Mouse (Mus musculus): ENCODE results near the gene Bloc1s3.

Gene Bloc1s3

DNA sequence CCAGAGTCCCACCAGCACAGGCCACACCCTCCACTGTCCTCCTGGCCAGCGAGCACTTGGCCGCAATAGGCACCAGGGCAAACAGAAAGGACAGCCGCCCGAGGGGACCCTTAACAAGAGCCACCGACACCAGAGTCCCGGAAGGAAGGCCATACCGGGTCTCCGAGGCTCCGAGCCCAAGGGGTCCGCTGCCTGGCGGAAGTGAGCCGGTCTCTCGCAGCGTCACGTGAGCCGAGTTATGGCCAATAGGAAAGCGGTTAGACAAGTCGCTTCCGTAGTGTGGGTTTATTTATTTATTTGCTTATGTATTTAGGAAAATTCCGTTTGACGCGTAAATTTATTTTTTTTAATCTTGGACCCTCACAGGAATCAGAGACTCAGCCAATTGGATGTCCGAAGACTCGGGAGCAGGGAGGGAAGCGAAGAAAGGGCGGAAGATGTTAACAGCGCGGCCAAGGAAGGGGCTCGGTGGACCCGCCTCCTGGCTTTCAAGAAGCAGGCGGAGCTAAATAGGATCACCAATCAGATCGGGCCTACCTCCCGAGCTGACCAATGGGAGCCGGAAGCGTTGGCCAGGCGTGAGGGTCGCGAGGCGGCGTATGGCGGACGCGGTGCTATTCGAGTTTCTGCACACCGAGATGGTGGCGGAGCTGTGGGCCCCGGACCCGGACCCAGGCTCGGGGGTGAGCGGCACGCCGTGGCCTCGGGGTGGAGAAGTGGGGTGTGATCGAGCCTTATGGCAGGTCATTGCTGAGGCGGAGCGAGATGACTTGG lies at the start of gene Bloc1s3, which contains the start of gene Trappc6a:
Gene Bloc1s3, minus strand, starts transcription at position 218 of the 774 bp plus-strand sequence.
Gene Trappc6a, plus strand, starts transcription at position 246 of the 774 bp plus-strand sequence.
- peak; percentile 96 for DNase-seq (ENCODE audit: low spot score)

DNA sequence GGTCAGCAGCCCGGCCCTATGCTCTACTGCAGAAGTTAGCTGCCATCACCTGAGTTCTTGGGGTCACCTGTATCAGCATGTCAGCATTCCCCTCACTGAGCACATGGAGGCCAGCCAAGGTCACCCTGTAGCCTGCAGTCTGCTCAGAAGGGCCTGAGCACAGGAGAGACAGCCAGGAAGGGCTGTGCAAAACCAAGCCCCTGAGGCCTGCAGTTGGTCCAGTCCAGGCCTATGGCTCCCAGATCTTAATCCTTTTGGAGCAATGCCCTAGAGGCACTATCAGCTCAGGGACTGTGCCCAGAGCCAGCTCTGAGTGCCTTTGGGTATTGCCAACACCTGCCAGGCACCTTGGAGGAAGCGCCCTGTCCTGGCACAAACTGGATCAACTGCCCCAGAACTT lies 48.9 kb upstream of the Bloc1s3 start:
- DNase-seq (ENCODE audit: low spot score), result no peak

GRCm38 (mm10) chr7:19554168-19554567 lies 46.0 kb upstream of the Bloc1s3 start:
- DNase-seq (ENCODE audit: low spot score), result peak; percentile 46

GRCm38 (mm10) chr7:19552443-19552842 lies 44.3 kb upstream of the Bloc1s3 start:
- DNase-seq (ENCODE audit: low spot score), result no peak

DNA sequence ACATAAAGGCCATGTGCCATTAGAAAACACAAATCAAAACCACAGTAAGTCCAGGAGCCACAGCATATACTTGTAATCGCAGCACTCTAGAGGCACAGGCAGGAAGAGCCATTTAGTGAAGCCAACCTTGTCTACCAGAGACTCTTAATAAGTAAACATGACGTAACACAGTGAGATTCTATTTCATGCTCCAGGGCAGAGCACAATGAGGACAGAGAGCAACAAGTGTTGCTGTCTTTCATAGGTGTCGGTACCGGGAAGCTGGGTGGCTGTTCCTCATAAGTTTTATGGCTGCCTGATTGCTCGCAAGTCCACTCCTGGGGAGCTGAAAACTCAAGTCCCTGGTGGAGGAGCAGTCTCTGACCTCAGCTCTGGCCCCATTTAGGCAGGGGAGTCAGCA lies 43.5 kb upstream of the Bloc1s3 start:
- no peak for DNase-seq (ENCODE audit: low spot score)

DNA sequence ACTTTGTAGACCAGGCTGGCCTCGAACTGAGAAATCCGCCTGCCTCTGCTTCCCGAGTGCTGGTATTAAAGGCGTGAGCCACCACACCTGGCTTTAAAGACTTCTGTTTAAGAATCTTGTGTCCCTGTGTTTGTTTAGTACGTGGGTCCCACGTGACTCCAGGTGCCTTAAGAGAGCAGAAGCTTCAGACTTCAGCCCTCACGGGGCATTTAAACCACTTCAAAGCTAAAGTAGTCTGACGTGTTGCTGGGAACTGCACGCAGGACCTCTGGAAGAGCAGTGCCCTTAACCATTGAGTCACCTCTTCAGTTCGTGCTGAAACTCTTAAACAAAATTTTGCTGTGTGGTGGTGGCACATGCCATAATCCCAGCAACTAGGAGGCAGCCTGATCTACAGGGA lies 41.2 kb upstream of the Bloc1s3 start:
- DNase-seq (ENCODE audit: low spot score), result no peak

GRCm38 (mm10) chr7:19547344-19547969 lies 39.3 kb upstream of the Bloc1s3 start:
- no peak for DNase-seq (ENCODE audit: low spot score)

DNA sequence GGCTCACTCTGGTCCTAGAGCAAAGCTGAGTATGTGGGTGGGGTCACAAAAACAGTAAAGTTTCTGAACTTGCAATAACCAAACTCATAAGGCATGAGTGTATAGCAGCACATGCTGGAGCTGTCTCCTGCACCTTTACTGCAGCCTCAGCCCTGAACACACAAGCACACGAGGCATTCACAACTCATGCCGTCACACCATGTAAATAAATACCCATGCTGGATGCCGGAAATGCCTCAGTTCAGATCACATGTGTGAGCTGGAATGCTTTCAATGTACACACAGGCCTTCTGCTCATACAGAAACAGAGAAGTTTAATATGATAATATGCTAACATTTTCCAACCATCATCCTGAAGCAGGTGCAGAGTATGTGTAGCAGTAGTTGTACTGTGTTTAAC lies 37.8 kb upstream of the Bloc1s3 start:
- no peak for DNase-seq (ENCODE audit: low spot score)

DNA sequence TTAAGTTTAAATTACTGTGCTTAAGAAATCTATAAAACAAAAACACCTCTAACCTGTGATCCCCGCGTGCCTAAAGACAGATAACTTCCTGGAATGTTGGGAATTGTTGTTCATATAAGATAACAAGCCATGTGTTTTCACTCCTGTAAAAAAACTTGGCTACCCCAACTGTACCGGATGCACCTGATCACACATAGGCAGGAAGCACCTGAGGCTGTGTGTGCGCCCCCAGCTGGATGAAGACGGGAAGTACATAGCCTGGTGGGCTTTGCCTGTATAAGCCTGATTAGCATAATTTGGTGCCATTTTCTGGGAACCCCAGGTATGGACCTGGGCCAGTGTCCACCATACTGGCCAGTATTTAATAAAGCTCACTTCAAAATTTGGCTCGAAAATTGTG lies 35.4 kb upstream of the Bloc1s3 start:
- no peak for DNase-seq (ENCODE audit: low spot score)

DNA sequence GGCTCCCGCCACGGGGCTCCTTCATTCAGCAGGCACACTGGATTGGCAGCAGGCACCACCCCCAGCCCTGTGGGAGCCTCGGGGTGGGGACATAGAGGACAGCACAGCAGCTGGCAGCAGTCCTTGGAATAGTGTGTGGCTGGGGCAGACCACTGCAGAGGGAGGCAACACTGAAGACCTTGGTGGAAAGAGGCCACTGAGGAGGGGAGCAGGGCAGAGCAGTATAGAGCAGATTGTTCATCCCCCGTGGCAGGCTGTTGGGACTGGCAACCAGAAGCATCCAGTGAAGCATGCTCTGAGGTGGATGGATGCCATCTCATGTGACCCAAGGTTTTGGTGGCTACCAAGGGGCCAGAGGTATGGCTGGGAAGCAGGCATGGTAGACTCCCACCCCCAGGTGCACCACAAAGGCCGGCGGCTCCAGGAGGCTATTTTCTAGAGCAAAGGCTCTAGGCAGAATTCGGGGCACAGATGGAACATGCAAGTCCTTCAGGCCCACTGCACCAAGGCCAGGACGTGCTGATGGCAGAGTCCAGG lies 34.1 kb upstream of the Bloc1s3 start:
- peak; percentile 43 for DNase-seq (ENCODE audit: low spot score)

- no peak for DNase-seq (ENCODE audit: low spot score)
These were observed 33.6 kb upstream of the Bloc1s3 start for GRCm38 (mm10) chr7:19541681-19542154.

- no peak for DNase-seq (ENCODE audit: low spot score)
These were observed 32.8 kb upstream of the Bloc1s3 start for GRCm38 (mm10) chr7:19540771-19541566.

DNA sequence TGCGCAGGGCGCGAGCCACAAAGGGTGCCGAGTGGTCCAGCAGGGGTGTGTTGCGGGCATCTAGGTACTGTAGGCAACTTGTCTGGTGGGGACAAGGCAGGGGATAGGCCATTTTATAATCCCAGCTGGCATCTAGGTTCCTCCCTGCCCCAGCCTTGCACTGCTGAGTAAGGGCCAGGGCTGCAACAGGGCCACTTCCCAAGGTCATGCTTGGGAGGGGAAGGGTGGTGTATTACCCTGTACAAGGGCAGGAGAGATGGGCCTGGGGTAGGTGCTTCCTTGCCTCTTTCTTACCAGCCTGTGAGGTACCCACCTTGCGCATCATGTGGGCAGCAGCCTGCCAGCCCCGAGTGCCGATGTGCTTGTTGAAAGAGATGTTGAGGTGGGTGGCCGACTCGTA lies 26.5 kb upstream of the Bloc1s3 start:
- DNase-seq (ENCODE audit: low spot score), result no peak

- DNase-seq (ENCODE audit: low spot score), result no peak
These were observed 24.1 kb upstream of the Bloc1s3 start for GRCm38 (mm10) chr7:19532240-19532639.

DNA sequence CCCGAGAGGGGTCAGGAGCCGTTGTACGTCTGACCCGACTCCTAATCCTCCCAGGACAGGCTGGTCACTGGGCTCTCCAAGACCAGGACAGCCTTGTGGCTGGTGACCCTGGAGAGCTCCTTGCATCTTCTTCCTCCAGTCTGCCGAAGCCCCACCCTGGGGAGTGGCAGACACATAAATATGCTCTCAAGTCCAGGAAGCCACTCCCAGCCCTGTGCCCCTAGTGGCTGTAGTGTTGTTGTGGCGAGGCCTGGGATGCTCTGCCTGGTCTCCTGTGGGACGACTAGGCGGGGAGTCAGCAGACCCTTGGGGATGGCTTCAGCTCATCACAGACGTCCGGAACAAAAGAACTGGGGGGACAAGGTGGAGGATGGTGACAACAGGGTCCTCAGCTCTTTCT lies 22.9 kb upstream of the Bloc1s3 start:
- no peak for DNase-seq (ENCODE audit: low spot score)

DNA sequence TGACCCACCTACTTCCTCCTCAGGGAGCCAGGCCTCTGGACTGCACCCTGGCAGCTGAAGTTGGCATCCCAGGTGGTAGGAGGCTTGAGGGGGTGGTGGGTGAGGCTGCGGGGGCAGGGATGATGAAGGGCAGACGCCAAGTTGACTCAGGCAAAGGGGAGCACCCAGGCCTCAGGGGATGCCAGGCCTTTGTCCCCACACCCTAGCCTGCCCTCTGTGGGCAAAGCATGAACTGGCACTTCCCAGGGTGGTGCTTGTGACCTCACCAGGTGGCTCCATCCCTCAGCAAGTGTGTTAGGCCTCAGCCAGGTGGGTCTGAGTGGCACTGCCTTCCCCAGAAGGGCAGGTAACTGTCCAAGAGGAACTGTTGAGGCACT lies 16.9 kb upstream of the Bloc1s3 start:
- DNase-seq (ENCODE audit: low spot score), result no peak

GRCm38 (mm10) chr7:19524420-19525104 lies 16.4 kb upstream of the Bloc1s3 start:
- no peak for DNase-seq (ENCODE audit: low spot score)

- peak; percentile 61 for DNase-seq (ENCODE audit: low spot score)
These were observed 15.7 kb upstream of the Bloc1s3 start for GRCm38 (mm10) chr7:19523757-19524419.

- DNase-seq (ENCODE audit: low spot score), result no peak
These were observed 15.0 kb upstream of the Bloc1s3 start for GRCm38 (mm10) chr7:19523017-19523756.

DNA sequence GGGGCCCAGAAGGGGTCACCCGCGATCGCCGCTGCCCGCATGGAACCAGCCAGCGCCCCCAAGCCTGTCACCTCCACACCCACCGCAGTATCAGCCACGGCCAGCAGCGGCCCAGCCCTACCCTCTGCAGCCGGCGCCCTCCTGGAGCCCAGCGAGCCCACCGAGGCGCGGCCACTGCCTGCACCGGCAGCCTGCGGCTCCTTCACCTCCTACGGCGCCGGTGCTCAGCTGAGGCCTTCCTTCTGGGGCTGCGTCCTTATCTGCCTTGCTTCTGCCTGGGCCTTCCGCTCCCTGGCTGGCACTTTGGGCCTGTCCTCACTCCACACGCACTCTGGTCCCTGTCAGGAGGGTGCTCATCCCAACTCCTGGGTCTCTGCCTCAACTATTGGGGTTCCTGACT lies 11.9 kb upstream of the Bloc1s3 start:
- no peak for DNase-seq (ENCODE audit: low spot score)
